Mouse (Mus musculus) lung, adult 2 months (tissue): ENCODE data around the gene Camk1d.

ENCODE experiments used
- CTCF ChIP-seq: fragments of 200-500 bp; IDR thresholded peaks from 2 replicates; pipeline ENCODE4 v1.5.1; 2011; ENCODE audit warnings: mild to moderate bottlenecking, low read length, control low read depth; ENCODE audit not compliant: insufficient read depth
- POLR2A ChIP-seq: fragments of 200-500 bp; IDR thresholded peaks from 2 replicates; pipeline ENCODE4 v1.6.1; 2011; ENCODE audit warnings: low read depth, mild to moderate bottlenecking, control low read depth, low read length, borderline replicate concordance; ENCODE audit errors: extremely low read depth

DNA sequence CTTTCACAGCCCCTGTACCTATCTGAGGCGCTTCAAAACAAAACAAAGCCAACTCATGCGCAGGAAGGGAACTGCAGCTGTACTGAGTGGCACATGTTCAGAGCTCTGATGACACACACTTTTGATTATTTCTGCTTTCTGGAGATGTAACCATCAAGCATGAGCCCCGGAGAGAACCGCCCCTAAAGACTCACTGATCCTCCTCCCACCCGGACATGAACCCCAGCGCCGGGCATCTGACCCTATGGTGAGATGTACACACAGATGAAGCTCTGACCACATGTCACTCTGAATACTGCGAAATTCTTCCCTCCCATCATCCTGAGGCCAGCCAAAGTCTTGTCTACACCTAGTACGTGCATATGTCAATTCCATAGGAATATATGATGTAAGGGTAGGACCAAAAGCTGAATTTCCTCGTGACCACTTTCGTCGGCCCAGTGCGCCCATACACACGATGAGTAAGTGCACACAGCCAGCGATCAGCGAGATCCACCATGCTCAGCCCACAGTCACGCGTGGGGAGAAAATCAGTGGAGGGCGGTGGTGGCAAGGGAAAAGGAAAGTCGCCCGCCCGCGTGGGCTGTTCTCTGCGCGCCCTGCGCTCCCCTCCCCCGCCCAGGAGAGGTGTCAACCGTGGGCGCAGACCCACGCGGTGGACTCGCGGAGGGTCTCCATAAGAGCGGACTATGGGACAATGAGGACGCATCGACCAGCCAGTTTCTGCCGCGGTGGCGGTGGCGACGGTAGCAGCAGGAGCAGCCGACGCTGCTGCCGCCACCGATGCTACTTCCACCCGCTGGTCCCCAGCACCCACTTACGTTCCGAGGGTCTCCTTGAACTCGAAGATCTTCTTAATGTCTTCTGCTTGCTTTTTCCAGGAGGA, 747 bp downstream of the Camk1d start:
- no peak for TF ChIP-seq POLR2A
- TF ChIP-seq CTCF, result no peak
